Mouse (Mus musculus) limb, embryonic 13.5 days (tissue): ENCODE results near the gene Rab11fip5. TPM values are rescaled to one million over a fixed set of nuclear protein-coding genes. Genes with fewer than 3 reads are reported as not detected.

Experiments used
- ATAC-seq: fragments of 200-750 bp; cut with Nextera tagmentation; 2 replicates; pipeline ENCODE4 v1.8.0; 2017; ENCODE audit warnings: low read depth, moderate number of reproducible peaks, moderate TSS enrichment; ENCODE audit not compliant: low FRiP score
- H3K27ac ChIP-seq: fragments of 300-500 bp; sonication (generic); 2 replicates; pipeline ENCODE4 v1.5.1; 2015; ENCODE audit warnings: inconsistent platforms, mild to moderate bottlenecking, moderate library complexity
- H3K27me3 ChIP-seq: fragments of 300-500 bp; sonication (generic); 2 replicates; pipeline ENCODE4 v1.6.1; 2015; ENCODE audit warnings: mild to moderate bottlenecking, inconsistent platforms
- H3K36me3 ChIP-seq: fragments of 300-500 bp; sonication (generic); 2 replicates; pipeline ENCODE4 v1.6.1; 2015; ENCODE audit warnings: inconsistent platforms, mild to moderate bottlenecking, moderate library complexity
- H3K4me1 ChIP-seq: fragments of 300-500 bp; sonication (generic); 2 replicates; pipeline ENCODE4 v1.6.1; 2015; ENCODE audit warnings: inconsistent platforms
- H3K4me2 ChIP-seq: fragments of 300-500 bp; sonication (generic); replicated peaks from 2 replicates; pipeline ENCODE4 v1.6.1; 2015; ENCODE audit warnings: inconsistent platforms, mild to moderate bottlenecking, moderate library complexity
- H3K4me3 ChIP-seq: fragments of 300-500 bp; sonication (generic); 2 replicates; pipeline ENCODE4 v1.5.1; 2015; ENCODE audit warnings: moderate library complexity, mild to moderate bottlenecking, inconsistent platforms
- H3K9ac ChIP-seq: fragments of 300-500 bp; sonication (generic); 2 replicates; pipeline ENCODE4 v1.6.1; 2015; ENCODE audit warnings: mild to moderate bottlenecking, inconsistent platforms
- H3K9me3 ChIP-seq: fragments of 300-500 bp; sonication (generic); 2 replicates; pipeline ENCODE4 v1.6.1; 2016; ENCODE audit warnings: inconsistent platforms
- WGBS: fragments of 180-500 bp; shearing (Covaris S2); methylation state at CpG from one replicate; pipeline ENCODE4 v1.1.7; 2015; 5-methylcytosine and 5-hydroxymethylcytosine counted together
- polyA plus RNA-seq: library from polyadenylated mRNA; unstranded; fragments of >200 nt; fragmentation: Nextera tagmentation; extraction: Ambion mirVana; gene quantifications from 2 replicates; pipeline ENCODE4 v1.2.1, GENCODE M21; 2015

The Rab11fip5 gene
- polyA plus RNA-seq, 1 experiment from 2014 or later, result 17.2 TPM

DNA sequence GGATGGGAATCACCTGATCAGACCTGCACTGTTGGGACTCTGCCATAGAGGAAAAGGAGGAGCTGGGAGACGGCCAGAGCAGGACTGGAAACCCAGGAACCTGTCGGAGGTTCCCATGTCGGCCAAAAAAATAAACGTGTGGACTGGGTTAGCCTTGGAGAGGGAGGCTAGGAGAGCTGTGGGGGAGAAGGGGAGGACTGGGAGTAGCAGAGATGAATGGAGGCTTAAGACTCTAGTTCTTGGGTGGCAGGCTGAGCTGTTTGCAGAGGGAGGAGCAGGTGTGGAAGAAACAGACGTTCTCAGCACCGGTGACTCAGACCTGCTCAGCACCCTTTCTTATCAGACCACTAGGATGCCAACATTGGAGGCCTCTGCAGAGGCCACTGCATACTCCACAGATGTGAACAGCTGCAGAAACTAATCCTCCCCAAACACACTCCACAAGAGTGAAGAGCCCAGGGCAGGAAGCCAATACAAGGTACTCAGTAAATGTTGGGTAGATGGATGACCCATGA is 43.2 kb downstream of the Rab11fip5 start:
- H3K4me3 ChIP-seq, result no peak overlapping the region
- H3K27ac ChIP-seq, result no peak overlapping the region
- peaks cover 19% of the 10 kb centered on the region for H3K27me3 ChIP-seq
- H3K9ac ChIP-seq, result no peak overlapping the region
- no peak overlapping the region for H3K4me2 ChIP-seq
- ATAC-seq, result no peak
- 51% methylated on average over 6 of the region's 6 CpGs for WGBS
- peaks cover 10% of the 10 kb centered on the region for H3K4me1 ChIP-seq
- no peaks in the 10 kb centered on the region for H3K36me3 ChIP-seq
- no peaks in the 10 kb centered on the region for H3K9me3 ChIP-seq

DNA sequence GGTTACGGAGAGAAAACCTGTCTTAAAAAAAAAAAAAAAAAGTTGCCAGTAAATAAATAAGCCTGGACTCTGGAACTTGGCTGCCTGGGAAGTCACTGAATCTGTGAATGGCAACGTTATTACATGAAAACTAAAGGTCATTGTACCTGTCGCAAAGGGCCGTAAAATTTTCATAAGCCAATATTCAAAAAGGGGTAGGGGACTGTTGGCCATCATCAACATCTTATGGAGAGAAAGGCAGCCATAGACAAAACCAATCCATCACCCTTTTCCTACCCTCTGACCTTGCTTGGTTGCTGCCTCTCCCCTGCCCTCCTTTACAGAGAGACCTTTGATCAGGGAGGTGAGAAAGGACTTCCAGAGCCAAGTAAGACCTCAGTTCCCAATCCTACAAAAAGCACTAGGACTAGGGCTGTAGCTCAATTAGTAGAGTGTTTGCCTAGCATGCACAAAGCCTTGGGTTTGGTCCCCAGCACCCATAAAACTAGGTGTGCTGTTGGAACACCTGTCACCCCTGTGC is 44.7 kb downstream of the Rab11fip5 start:
- Histone ChIP-seq H3K4me1 (peaks cover 18% of the 10 kb centered on the region), H3K4me2 (no peak overlapping the region), H3K9ac (no peak overlapping the region), H3K27me3 (peaks cover 19% of the 10 kb centered on the region), H3K9me3 (no peaks in the 10 kb centered on the region), H3K27ac (no peak overlapping the region), H3K4me3 (no peak overlapping the region), H3K36me3 (no peaks in the 10 kb centered on the region)
- no peak for ATAC-seq
- WGBS, result 86% methylated on average over 4 of the region's 4 CpGs

DNA sequence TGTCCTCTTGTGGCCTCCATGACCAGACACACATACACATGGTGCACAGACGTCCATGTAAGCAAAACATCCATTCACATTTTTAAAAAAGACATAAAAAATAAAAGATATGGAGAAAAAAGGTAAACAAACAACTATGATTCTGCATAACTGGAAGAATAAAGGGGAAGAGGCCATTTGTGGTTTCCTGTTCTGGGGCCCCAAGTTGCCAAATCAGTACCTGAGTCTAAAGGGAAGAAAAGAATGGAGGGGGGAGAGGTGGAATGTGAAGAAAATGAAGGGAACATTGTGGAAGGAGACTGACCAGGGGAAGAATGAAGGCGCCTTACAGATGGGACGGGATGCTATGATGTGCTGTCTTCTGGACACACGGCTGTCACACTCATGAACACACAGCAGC is 47.9 kb downstream of the Rab11fip5 start:
- 82% methylated on average over 4 of the region's 4 CpGs for WGBS
- Histone ChIP-seq H3K4me1 (peaks cover 9% of the 10 kb centered on the region), H3K9ac (no peak overlapping the region), H3K4me3 (no peak overlapping the region), H3K9me3 (no peaks in the 10 kb centered on the region), H3K36me3 (no peaks in the 10 kb centered on the region), H3K4me2 (no peak overlapping the region), H3K27ac (no peak overlapping the region), H3K27me3 (peaks cover 10% of the 10 kb centered on the region)
- ATAC-seq, result no peak

- Histone ChIP-seq H3K27ac (peak overlapping the region; percentile 39; the same call in 1 of the 2 replicates), H3K9ac (no peak overlapping the region), H3K4me3 (no peak overlapping the region), H3K27me3 (no peaks in the 10 kb centered on the region), H3K4me1 (peaks cover 9% of the 10 kb centered on the region), H3K36me3 (no peaks in the 10 kb centered on the region), H3K4me2 (no peak overlapping the region), H3K9me3 (no peaks in the 10 kb centered on the region)
- ATAC-seq, result no peak
- WGBS, result 41% methylated on average over 2 of the region's 2 CpGs
Measured at GRCm38 (mm10) chr6:85325109-85325508, 49.3 kb downstream of the Rab11fip5 start.

GRCm38 (mm10) chr6:85320445-85320866 is 54.0 kb downstream of the Rab11fip5 start:
- no peaks in the 10 kb centered on the region for H3K27me3 ChIP-seq
- H3K4me3 ChIP-seq, result no peak overlapping the region
- H3K4me1 ChIP-seq, result peaks cover 6% of the 10 kb centered on the region
- H3K36me3 ChIP-seq, result no peaks in the 10 kb centered on the region; the same call in 1 of the 2 replicates
- H3K4me2 ChIP-seq, result no peak overlapping the region
- H3K9me3 ChIP-seq, result 0 out of 2 replicates have a peak, but pooled peaks cover 6% of the 10 kb centered on the region
- H3K27ac ChIP-seq, result no peak overlapping the region
- WGBS, result 81% methylated on average over 6 of the region's 6 CpGs
- ATAC-seq, result no peak
- no peak overlapping the region for H3K9ac ChIP-seq

DNA sequence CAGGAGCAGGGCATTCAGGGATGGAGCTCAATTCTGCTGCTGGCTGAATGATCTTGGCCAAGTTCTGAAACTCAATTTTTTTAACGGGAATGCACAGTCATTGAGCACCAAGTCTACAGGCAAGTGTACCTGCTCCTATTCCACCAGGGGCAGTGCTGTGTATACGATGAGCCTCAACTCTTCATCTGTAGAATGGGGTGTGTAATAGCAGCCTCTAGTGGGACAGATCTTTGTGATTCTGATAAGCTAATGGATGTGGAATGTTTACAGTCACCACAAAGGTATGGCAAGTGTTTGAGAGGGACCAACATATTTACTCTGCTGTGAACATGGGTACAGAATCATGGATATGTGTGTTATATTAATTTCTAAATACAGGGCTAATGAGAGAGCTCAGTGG is 58.2 kb downstream of the Rab11fip5 start:
- H3K27me3 ChIP-seq, result no peaks in the 10 kb centered on the region
- peaks cover 7% of the 10 kb centered on the region for H3K4me1 ChIP-seq
- H3K27ac ChIP-seq, result no peak overlapping the region
- WGBS, result 89% methylated on average over 2 of the region's 2 CpGs
- H3K9ac ChIP-seq, result no peak overlapping the region
- H3K4me3 ChIP-seq, result no peak overlapping the region
- no peaks in the 10 kb centered on the region; the same call in 1 of the 2 replicates for H3K36me3 ChIP-seq
- H3K9me3 ChIP-seq, result 0 out of 2 replicates have a peak, but pooled peaks cover 6% of the 10 kb centered on the region
- ATAC-seq, result no peak
- H3K4me2 ChIP-seq, result no peak overlapping the region

- H3K9me3 ChIP-seq, result no peaks in the 10 kb centered on the region
- H3K4me3 ChIP-seq, result no peak overlapping the region
- no peak overlapping the region; the same call in 1 of the 2 replicates for H3K27ac ChIP-seq
- no peaks in the 10 kb centered on the region for H3K27me3 ChIP-seq
- H3K4me1 ChIP-seq, result peaks cover 7% of the 10 kb centered on the region
- WGBS, result 50% methylated on average over 9 of the region's 9 CpGs
- peak overlapping the region; percentile 31; the same call in 1 of the 2 replicates for H3K9ac ChIP-seq
- H3K36me3 ChIP-seq, result no peaks in the 10 kb centered on the region
- no peak for ATAC-seq
- no peak overlapping the region for H3K4me2 ChIP-seq
Measured at GRCm38 (mm10) chr6:85314064-85314798, 60.2 kb downstream of the Rab11fip5 start.

GRCm38 (mm10) chr6:85307894-85308293 is 66.5 kb downstream of the Rab11fip5 start:
- H3K4me2 ChIP-seq, result no peak overlapping the region
- no peak overlapping the region for H3K9ac ChIP-seq
- no peaks in the 10 kb centered on the region for H3K36me3 ChIP-seq
- H3K27me3 ChIP-seq, result no peaks in the 10 kb centered on the region
- peaks cover 5% of the 10 kb centered on the region for H3K4me1 ChIP-seq
- WGBS, result 69% methylated on average over 4 of the region's 4 CpGs
- no peak for ATAC-seq
- no peaks in the 10 kb centered on the region for H3K9me3 ChIP-seq
- H3K27ac ChIP-seq, result no peak overlapping the region
- H3K4me3 ChIP-seq, result no peak overlapping the region

- Histone ChIP-seq H3K9ac (no peak overlapping the region), H3K4me1 (peaks cover 14% of the 10 kb centered on the region), H3K9me3 (no peaks in the 10 kb centered on the region), H3K36me3 (no peaks in the 10 kb centered on the region), H3K27me3 (no peaks in the 10 kb centered on the region), H3K27ac (no peak overlapping the region), H3K4me2 (no peak overlapping the region), H3K4me3 (no peak overlapping the region)
- no peak for ATAC-seq
- WGBS, result 82% methylated on average over 3 of the region's 3 CpGs
Measured at GRCm38 (mm10) chr6:85306375-85306774, 68.1 kb downstream of the Rab11fip5 start.

DNA sequence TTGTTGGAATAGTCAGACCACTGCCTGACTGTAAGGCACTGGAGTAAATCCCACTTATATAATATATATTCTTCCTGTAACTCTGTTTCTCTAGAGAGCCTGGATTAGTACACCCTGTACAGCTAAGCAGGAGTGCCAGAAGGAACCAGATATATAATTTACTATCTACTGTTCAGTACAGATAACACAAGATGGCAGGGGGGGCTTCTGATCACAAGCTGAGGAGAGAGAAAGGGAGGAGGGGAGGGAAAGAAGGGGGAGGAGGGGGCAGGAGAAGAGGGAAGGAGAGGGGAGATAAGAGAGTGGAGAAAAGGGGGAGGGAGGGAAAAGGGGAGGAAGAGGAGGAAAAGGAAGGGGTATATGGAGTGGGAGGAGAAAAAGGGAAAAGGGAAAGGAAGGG is 68.6 kb downstream of the Rab11fip5 start:
- no peak overlapping the region for H3K4me2 ChIP-seq
- no peak overlapping the region for H3K4me3 ChIP-seq
- ATAC-seq, result no peak
- H3K9ac ChIP-seq, result no peak overlapping the region
- H3K36me3 ChIP-seq, result no peaks in the 10 kb centered on the region
- H3K9me3 ChIP-seq, result no peaks in the 10 kb centered on the region
- no peaks in the 10 kb centered on the region for H3K27me3 ChIP-seq
- no peak overlapping the region for H3K27ac ChIP-seq
- H3K4me1 ChIP-seq, result peaks cover 14% of the 10 kb centered on the region

DNA sequence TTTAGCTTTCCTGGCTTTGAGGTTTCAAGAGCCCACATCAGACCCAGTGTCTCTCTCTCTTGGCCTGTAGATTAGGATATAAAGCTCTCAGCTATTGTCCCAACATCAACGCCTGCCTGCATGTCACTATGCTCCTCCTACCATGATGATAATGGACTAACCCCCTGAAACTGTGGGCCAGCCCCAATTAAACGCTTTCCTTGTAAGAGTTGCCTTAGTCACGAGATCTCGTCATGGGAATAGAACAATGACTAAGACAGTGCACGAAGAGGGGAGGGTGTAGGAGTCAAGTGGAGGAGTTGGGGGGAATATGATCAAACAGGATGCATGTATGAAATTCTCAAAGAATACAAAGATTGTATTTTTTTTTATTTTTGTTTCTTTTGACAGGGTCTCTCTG is 69.5 kb downstream of the Rab11fip5 start:
- H3K4me3 ChIP-seq, result no peak overlapping the region
- no peaks in the 10 kb centered on the region for H3K9me3 ChIP-seq
- H3K4me1 ChIP-seq, result peaks cover 14% of the 10 kb centered on the region
- no peaks in the 10 kb centered on the region for H3K27me3 ChIP-seq
- WGBS, result 83% methylated on average over 5 of the region's 5 CpGs
- no peaks in the 10 kb centered on the region for H3K36me3 ChIP-seq
- H3K27ac ChIP-seq, result no peak overlapping the region
- ATAC-seq, result no peak
- H3K4me2 ChIP-seq, result no peak overlapping the region
- no peak overlapping the region for H3K9ac ChIP-seq

GRCm38 (mm10) chr6:85302326-85303055 is 71.9 kb downstream of the Rab11fip5 start:
- Histone ChIP-seq H3K4me2 (no peak overlapping the region; the same call in 1 of the 2 replicates), H3K9me3 (no peaks in the 10 kb centered on the region), H3K9ac (no peak overlapping the region), H3K27me3 (no peaks in the 10 kb centered on the region), H3K4me3 (no peak overlapping the region), H3K4me1 (peaks cover 14% of the 10 kb centered on the region), H3K27ac (peak overlapping the region; percentile 86), H3K36me3 (no peaks in the 10 kb centered on the region)
- 34% methylated on average over 3 of the region's 3 CpGs for WGBS
- ATAC-seq, result peak; percentile 91
